Mouse (Mus musculus) ES-E14 (cell line): ENCODE measurements around the gene Sh3tc1.

Experiments used
- MAFK ChIP-seq: IDR thresholded peaks from 2 replicates; pipeline ENCODE4 v1.6.1; 2014; ENCODE audit warnings: mild to moderate bottlenecking, low read depth, low read length, inconsistent platforms; ENCODE audit not compliant: insufficient read depth
- ZC3H11A ChIP-seq: IDR thresholded peaks from 2 replicates; pipeline ENCODE4 v1.6.1; 2012; ENCODE audit warnings: low read depth, mild to moderate bottlenecking, inconsistent platforms, low read length, borderline replicate concordance
- ZNF384 ChIP-seq: IDR thresholded peaks from 2 replicates; pipeline ENCODE4 v1.6.1; 2012; ENCODE audit warnings: low read depth, low read length, inconsistent platforms

- TF ChIP-seq ZNF384 (no peak), MAFK (no peak), ZC3H11A (no peak)
Measured at GRCm38 (mm10) chr5:35728344-35728956, 11.3 kb downstream of the Sh3tc1 start.
